Mouse (Mus musculus) urinary bladder, postnatal 14 days (tissue): ENCODE data around the gene Rnf40.
"Not testable (repeated sequence)": the region's sequence is repeated elsewhere in the genome, so short reads cannot be mapped to it uniquely, and the experiment has no call there.

Experiments
- DNase-seq: peaks from one replicate; pipeline ENCODE4 v3.0.0; 2021; ENCODE audit warnings: low spot score

The Rnf40 gene

DNA sequence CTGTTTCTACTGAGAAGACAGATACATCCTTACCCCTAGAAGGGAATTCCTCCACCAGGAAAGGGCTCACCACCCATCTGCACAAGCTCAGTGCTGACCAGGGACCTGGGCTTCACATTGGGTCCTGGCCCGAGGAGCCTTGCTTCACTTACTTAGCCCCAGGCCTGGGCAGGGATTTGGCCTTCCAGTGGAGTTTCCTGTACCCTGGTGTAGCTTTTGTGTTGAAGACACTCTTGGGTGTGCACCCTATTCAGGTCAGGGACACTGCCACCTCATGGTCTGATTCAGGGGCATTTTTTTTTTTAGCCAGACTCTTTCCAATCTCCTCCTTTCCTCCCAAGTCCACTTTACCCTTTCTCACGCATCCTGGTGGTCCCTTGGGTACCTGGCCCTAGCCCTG, 14.3 kb downstream of the Rnf40 start:
- DNase-seq = no peak

DNA sequence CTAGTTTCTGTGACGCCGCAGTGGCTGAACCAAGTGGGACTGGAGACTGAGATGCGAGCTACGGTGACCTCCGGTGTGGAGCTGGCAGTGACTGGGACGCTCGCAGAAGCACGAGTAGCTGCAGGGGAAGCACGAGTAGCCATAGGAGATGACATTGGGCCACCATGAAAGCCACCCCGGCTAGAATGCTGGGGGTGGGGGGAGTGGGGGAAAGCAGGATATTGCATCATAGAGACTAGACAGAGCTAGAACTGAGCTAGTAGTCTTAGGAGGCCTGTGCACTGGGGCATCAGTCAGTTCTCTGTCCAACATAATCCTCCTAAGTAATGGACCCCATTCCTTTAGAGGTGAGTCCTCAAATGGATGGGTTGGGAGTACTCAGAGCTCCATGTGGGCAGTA, 15.7 kb downstream of the Rnf40 start:
- DNase-seq = no peak

DNA sequence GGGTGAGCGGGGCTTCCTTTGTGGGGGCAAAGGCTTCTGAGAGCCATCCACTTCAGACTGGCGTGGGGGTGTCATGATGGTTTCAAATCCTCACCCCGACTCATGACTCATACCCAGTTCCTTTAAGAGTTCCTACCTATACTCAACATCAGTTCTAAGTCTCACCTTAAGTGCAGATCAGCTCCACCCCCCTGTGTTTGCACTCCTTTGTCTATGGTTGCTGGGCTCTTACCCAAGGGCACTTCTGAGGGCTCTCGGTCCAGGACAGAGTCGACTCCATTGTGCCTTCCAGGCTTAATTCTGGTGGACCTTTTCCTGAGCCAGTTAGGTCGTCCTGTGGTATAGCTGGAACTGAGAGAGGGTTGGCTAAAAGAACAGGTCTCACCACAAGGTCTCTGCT, 18.6 kb downstream of the Rnf40 start:
- DNase-seq = no peak

GRCm38 (mm10) chr7:127611011-127611410, 22.4 kb downstream of the Rnf40 start:
- no peak for DNase-seq

DNA sequence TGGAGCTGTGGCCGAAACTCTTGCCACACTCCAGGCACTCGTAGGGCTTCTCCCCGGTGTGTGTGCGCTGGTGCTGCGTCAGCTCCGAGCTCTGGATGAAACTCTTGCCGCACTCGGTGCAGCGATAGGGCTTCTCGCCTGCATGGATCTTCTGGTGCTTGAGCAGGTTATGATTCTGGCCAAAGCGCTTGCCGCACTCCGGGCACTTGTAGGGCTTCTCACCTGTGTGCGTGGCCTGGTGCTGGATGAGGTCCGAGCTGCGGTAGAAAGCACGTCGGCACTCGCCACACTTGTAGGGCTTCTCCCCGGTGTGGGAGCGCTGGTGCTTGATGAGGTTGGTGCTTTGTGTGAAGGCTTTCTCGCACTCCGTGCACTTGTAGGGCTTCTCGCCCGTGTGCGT, 23.0 kb downstream of the Rnf40 start:
- no peak for DNase-seq

DNA sequence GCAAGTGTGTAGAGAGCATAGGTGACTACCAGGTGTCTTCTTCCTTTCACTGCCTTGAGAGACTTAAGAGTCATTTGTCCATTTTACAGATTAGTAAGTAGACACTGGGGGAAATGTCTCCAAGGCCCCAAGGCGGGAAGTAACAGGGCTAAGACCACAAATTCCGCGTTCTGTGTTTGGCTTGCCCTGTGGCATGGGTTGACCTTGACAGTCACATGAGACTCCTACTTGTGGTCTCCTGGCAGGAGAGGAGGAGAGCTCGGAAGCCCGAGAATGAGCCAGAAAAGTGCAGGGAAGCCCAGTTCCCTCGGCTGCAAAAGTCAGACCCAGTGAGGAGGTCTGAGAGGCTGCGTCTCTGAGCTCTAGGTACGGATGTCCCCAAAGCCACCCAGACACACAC, 24.9 kb downstream of the Rnf40 start:
- no peak for DNase-seq

- no peak for DNase-seq
These were observed 25.5 kb downstream of the Rnf40 start for GRCm38 (mm10) chr7:127614091-127614490.

GRCm38 (mm10) chr7:127614511-127614890, 25.9 kb downstream of the Rnf40 start:
- peak; percentile 44 for DNase-seq

DNA sequence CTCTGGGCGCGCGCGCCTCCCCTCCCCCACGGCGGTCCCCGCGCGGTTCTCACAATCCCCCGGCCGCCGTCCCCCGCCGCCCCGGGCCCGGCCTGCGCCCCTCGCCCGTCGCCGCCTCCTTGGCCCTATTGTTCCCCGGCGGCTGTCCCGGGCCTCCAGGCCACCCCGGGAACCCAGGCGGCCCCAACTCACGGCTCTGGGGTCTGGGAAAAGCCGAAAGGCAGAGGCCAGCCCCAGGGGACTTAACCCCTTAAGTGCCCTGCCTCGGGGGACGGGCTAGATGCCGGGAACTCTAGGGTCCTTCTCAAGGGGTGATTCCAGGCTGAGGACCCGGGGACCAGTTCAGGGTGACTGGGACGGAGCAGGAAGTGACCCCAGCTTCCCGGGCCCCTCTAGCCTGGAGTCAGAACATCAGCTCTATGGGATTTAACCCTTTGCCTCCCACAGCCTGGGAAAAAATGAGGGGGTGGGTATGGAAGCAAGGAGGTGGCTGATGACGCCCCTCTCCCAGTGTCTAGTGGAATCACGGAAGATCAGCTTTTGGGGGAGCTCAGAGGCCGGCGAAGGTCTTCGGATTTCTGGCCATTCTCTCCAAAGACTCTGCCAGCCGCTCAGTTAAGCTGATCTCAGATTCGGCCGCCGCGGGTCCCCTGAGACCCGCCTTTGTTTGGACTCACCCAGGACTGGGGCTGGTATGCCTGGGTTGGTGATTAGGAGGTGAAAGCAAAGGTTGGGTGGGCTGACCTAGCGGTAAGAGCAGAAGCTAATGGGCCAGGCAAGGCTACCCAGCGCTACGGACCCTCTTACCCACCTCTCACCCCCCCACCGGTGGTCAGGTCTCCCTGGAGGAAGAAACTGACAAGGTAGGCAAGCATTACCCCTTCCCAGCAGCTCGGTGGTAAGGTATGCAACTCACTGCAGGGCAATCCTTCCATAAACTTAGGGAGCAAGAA, 26.6 kb downstream of the Rnf40 start, which contains the start of gene Zfp629:
Zfp629 (minus strand) TSS at position 907 of the 953 bp plus-strand sequence.
- DNase-seq = peak; percentile 75

- DNase-seq = no peak
These were observed 27.8 kb downstream of the Rnf40 start for GRCm38 (mm10) chr7:127616336-127616735.

DNA sequence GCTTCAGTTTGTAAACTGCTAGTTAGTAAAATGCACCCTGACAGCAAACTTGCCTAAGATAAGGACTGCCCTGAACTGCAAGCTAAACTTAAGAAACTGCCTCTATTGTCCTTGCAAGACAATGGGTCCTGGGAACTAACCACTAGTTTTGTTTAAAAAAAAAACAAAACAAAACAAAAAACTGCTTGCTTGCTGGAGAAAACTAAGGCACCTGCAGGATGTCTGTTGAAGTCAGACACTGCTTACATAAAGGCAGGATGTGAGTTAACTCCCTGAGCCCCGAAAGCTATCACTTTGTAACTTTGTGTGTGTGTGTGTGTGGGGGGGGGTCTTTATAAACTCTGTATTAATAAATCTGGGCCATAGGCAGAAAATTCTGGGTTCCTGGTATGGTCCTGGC, 28.3 kb downstream of the Rnf40 start:
- no peak for DNase-seq

DNA sequence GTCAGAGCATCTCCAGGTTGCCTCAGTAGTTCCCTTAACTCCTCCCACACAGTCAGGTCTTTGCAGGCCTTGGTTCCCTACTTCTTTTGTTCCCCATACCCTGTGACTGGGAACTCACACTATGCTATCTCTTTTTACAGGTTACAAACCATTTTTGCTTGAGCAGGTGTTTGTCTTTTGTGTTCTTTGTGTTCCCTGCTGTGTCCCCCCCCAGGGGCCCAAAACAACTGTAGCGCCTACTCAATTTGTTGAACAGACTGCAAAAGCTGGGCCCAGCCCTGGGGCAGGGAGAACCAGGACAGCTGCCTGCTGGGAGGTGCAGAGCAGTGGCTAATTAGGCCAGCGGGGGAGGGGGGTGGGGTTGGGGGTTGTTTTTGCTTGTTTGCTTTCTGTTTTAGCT, 29.4 kb downstream of the Rnf40 start:
- no peak for DNase-seq

DNA sequence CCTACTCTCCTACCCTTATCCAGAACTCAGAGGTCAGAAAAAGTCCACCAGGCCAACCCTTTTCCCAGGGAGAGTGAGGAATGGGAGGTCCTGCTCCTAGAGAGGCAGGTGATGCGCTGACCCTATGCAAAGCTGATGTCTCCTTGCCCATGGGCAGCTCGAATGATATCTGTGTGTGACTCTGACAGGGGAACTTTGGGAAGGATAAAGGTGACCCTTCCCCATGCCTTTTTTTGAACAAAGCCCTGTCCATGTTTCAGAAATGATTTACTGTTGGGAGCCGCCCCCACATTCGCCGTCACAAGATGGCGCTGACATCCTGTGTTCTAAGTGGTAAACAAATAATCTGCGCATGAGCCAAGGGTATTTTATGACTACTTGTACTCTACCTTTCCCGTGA, 29.8 kb downstream of the Rnf40 start:
- DNase-seq = not testable (repeated sequence)

DNA sequence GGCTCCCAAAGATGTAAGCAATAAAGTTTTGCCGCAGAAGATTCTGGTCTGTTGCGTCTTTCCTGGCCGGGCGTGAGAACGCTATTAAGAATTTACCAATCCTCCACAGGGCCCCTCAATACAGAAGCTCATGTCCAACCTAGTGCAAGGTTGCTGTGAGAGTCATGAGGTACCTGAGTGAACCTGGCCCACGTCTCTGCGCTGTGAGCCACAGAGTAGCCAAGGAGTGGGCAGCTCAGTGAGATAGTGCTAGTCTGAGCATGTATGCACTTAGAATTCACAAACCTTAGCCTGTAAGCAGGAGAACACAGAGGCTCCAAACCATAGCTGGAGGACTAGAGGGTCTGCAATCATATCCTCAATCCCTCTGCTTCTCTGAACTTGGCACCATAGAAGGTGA, 37.5 kb downstream of the Rnf40 start:
- no peak for DNase-seq

GRCm38 (mm10) chr7:127626471-127626870, 37.9 kb downstream of the Rnf40 start:
- no peak for DNase-seq

- DNase-seq = no peak
These were observed 40.1 kb downstream of the Rnf40 start for GRCm38 (mm10) chr7:127628646-127629045.

GRCm38 (mm10) chr7:127631416-127631815, 42.8 kb downstream of the Rnf40 start:
- no peak for DNase-seq

- peak; percentile 85 for DNase-seq
These were observed 48.4 kb downstream of the Rnf40 start for GRCm38 (mm10) chr7:127636963-127637362.

DNA sequence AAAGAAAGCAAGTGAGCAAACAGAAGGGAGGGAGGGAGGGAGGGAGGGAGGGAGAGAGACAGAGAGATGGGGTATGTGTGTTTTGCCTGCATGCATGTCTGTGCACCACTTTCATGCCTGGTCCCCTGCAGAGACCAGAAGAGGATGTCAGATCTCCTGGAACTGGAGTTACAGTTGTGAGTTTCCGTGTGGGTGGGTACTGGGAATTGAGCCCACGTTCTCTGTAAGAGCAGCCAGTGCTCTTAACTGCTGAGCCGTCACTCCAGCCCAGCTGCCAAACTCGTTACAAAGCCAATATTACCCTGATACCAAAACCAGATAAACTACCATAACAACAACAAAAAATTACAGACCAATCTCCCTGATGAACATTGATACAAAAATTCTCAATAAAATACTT, 52.7 kb downstream of the Rnf40 start:
- peak; percentile 20 for DNase-seq

- DNase-seq = no peak
These were observed 53.7 kb downstream of the Rnf40 start for GRCm38 (mm10) chr7:127642254-127642653.

DNA sequence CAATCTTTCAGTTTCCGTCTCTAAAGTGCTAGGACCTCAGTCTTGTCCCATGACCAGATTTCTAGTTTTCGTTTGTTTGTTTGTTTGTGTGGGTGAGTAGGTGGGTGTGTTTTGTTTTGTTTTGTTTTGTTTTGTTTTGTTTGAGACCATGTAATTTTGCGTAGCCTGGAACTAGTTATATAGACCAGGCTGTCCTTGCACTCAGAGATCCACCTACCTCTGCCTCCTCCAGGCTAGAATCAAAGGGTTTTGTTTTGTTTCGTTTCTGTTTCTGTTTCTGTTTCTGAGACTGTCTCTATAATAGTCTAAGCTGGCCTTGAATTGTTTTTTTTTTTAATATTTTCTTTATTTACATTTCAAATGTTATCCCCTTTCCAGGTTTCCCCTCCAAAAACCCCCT, 57.8 kb downstream of the Rnf40 start:
- no peak for DNase-seq

DNA sequence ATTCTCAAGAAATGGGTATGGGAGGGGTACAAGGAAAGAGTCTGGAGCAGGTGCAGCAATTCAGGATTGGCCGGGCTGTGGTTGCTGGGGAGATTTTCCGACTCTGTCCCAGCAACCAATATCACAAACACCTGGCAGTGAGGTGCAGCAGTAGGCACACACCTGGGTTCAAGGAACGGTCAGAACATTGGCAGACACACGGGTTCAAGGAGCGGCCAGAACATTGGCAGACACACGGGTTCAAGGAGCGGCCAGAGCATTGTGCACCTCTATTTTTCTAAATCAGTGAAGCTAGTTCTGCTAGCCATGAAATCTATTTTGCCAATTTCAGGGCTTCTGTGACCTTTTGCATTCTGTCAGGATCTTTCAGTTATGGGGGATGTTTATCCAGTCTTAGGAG, 59.0 kb downstream of the Rnf40 start:
- DNase-seq = not testable (repeated sequence)

DNA sequence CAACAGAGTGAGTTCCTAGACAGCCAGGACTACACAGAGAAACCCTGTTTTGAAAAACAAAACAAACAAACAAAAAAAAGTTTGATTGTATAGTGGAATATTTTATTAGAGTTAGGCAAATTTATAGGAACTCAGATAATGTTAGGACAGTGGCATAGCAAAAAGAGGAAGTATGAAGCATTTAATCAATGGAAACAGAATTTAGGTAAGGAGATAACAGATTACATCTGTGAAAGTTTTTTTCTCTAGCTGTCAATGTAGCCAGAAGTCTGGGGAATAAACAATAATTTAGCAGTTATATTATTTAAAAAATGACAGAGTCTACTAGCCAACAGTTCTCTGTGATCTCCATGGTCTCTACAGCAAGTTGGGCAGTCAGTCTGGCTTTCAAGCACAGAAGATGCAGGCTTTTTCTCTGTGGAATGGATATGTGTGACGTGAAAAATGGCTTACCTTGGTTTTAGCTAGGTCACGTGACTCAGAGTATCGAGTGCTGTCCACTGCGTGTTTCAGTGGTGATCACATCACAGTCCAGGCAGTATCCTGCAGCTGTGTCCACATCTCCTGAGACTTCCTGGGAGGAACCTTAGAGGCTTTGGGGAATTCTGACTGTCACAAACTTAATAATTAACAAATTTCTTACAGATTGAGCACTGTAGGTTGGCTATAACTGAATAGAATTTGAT, 60.1 kb downstream of the Rnf40 start:
- no peak for DNase-seq
